Mouse (Mus musculus): Measurements from ENCODE around the gene Vmn1r210. TPM values are rescaled to one million over a fixed set of nuclear protein-coding genes. Genes with fewer than 3 reads are reported as not detected.
"Not testable (repeated sequence)": the region's sequence is repeated elsewhere in the genome, so short reads cannot be mapped to it uniquely, and the experiment has no call there.

The Vmn1r210 gene
- total and polyA plus RNA-seq, 3 experiments = not detected

GRCm38 (mm10) chr13:22829395-22829794 is 1.8 kb downstream of the Vmn1r210 start:
- Histone ChIP-seq H3K4me2 (ENCODE audit: insufficient read depth, low read depth, poor library complexity, severe bottlenecking) (peak overlapping the region; percentile 29; the same call in 1 of the 2 replicates), H3K4me1 (ENCODE audit: control insufficient read depth in 1 of 2, insufficient read depth in 2 of 2) (peaks cover 4 to 17% of the 10 kb centered on the region in 2 experiments; a peak in 2 of 4 replicates)
- H3K27ac ChIP-seq (ENCODE audit: insufficient read depth, low read depth); dilution Hi-C loops (cut with MboI; ENCODE audit: extremely low pct_ligation_motif_present, extremely low pct_unique_long_range_greater_than_20kb, low sequenced_read_pairs); H3K27me3 ChIP-seq (replicated peaks); H3K79me2 ChIP-seq (replicated peaks; ENCODE audit: control insufficient read depth, extremely low read depth, insufficient read depth, poor library complexity, severe bottlenecking); H3K4me3 ChIP-seq (replicated peaks in 1 of 3; ENCODE audit: low read depth in 2 of 3, low read length in 2 of 3, poor library complexity in 1 of 3); DNase-seq (ENCODE audit: extremely low read depth); H3K9me3 ChIP-seq (replicated peaks; ENCODE audit: low read length); in situ Hi-C loops (cut with MboI; ENCODE audit: low pct_ligation_motif_present, low pct_unique_long_range_greater_than_20kb, low sequenced_read_pairs); H3K9ac ChIP-seq (ENCODE audit: insufficient read depth, low read depth); H3K36me3 ChIP-seq (replicated peaks in 1 of 2; ENCODE audit: control insufficient read depth in 1 of 2, insufficient read depth in 1 of 2, low read length in 1 of 2): not testable (repeated sequence)
- TF ChIP-seq MAX (IDR thresholded peaks at IDR 0.05; ENCODE audit: low read length) (0 out of 2 replicates have a peak, but pooled peaks have one; percentile 21), CHD2 (IDR thresholded peaks at IDR 0.05; ENCODE audit: low read length) (peak; percentile 15; the same call in 1 of the 2 replicates), BHLHE40 (IDR thresholded peaks at IDR 0.05; ENCODE audit: low read depth, low read length) (peak; percentile 52)

- H3K4me3 ChIP-seq (replicated peaks in 1 of 3; ENCODE audit: low read depth in 2 of 3, low read length in 2 of 3, poor library complexity in 1 of 3); H3K4me1 ChIP-seq (ENCODE audit: control insufficient read depth in 1 of 2, insufficient read depth in 2 of 2); dilution Hi-C loops (cut with MboI; ENCODE audit: extremely low pct_ligation_motif_present, extremely low pct_unique_long_range_greater_than_20kb, low sequenced_read_pairs); DNase-seq (ENCODE audit: extremely low read depth); H3K9ac ChIP-seq (ENCODE audit: insufficient read depth, low read depth); H3K27ac ChIP-seq (ENCODE audit: insufficient read depth, low read depth); H3K4me2 ChIP-seq (ENCODE audit: insufficient read depth, low read depth, poor library complexity, severe bottlenecking); H3K79me2 ChIP-seq (replicated peaks; ENCODE audit: control insufficient read depth, extremely low read depth, insufficient read depth, poor library complexity, severe bottlenecking); H3K36me3 ChIP-seq (replicated peaks in 1 of 2; ENCODE audit: control insufficient read depth in 1 of 2, insufficient read depth in 1 of 2, low read length in 1 of 2); in situ Hi-C loops (cut with MboI; ENCODE audit: low pct_ligation_motif_present, low pct_unique_long_range_greater_than_20kb, low sequenced_read_pairs); H3K27me3 ChIP-seq (replicated peaks); H3K9me3 ChIP-seq (replicated peaks; ENCODE audit: low read length): not testable (repeated sequence)
Measured at GRCm38 (mm10) chr13:22821601-22822000, 9.5 kb downstream of the Vmn1r210 start.

- H3K9ac ChIP-seq (ENCODE audit: insufficient read depth, low read depth); dilution Hi-C loops (cut with MboI; ENCODE audit: extremely low pct_ligation_motif_present, extremely low pct_unique_long_range_greater_than_20kb, low sequenced_read_pairs); H3K27ac ChIP-seq (ENCODE audit: insufficient read depth, low read depth): not testable (repeated sequence)
Measured at GRCm38 (mm10) chr13:22809582-22809981, 21.6 kb downstream of the Vmn1r210 start, which contains the start of gene Vmn1r209. Gene Vmn1r209 (minus strand): TSS chr13:22809682.

GRCm38 (mm10) chr13:22788096-22788495 is 43.1 kb downstream of the Vmn1r210 start:
- H3K4me3 ChIP-seq (replicated peaks in 1 of 3; ENCODE audit: low read depth in 2 of 3, low read length in 2 of 3, poor library complexity in 1 of 3); H3K36me3 ChIP-seq (replicated peaks in 1 of 2; ENCODE audit: control insufficient read depth in 1 of 2, insufficient read depth in 1 of 2, low read length in 1 of 2); in situ Hi-C loops (cut with MboI; ENCODE audit: low pct_ligation_motif_present, low pct_unique_long_range_greater_than_20kb, low sequenced_read_pairs); H3K79me2 ChIP-seq (replicated peaks; ENCODE audit: control insufficient read depth, extremely low read depth, insufficient read depth, poor library complexity, severe bottlenecking); dilution Hi-C loops (cut with MboI; ENCODE audit: extremely low pct_ligation_motif_present, extremely low pct_unique_long_range_greater_than_20kb, low sequenced_read_pairs); DNase-seq (ENCODE audit: extremely low read depth); H3K9ac ChIP-seq (ENCODE audit: insufficient read depth, low read depth); H3K4me1 ChIP-seq (ENCODE audit: control insufficient read depth in 1 of 2, insufficient read depth in 2 of 2); H3K9me3 ChIP-seq (replicated peaks; ENCODE audit: low read length); H3K4me2 ChIP-seq (ENCODE audit: insufficient read depth, low read depth, poor library complexity, severe bottlenecking); H3K27me3 ChIP-seq (replicated peaks); H3K27ac ChIP-seq (ENCODE audit: insufficient read depth, low read depth): not testable (repeated sequence)

More at GRCm38 (mm10) chr13:22809582-22809981, 21.6 kb downstream of the Vmn1r210 start, which contains the start of gene Vmn1r209:
- DNase-seq (ENCODE audit: extremely low read depth); H3K4me2 ChIP-seq (ENCODE audit: insufficient read depth, low read depth, poor library complexity, severe bottlenecking); H3K9me3 ChIP-seq (replicated peaks; ENCODE audit: low read length); in situ Hi-C loops (cut with MboI; ENCODE audit: low pct_ligation_motif_present, low pct_unique_long_range_greater_than_20kb, low sequenced_read_pairs); H3K79me2 ChIP-seq (replicated peaks; ENCODE audit: control insufficient read depth, extremely low read depth, insufficient read depth, poor library complexity, severe bottlenecking); H3K36me3 ChIP-seq (replicated peaks in 1 of 2; ENCODE audit: control insufficient read depth in 1 of 2, insufficient read depth in 1 of 2, low read length in 1 of 2); H3K4me1 ChIP-seq (ENCODE audit: control insufficient read depth in 1 of 2, insufficient read depth in 2 of 2); H3K4me3 ChIP-seq (replicated peaks in 1 of 3; ENCODE audit: low read depth in 2 of 3, low read length in 2 of 3, poor library complexity in 1 of 3); H3K27me3 ChIP-seq (replicated peaks): not testable (repeated sequence)

- H3K9ac ChIP-seq (ENCODE audit: insufficient read depth, low read depth); H3K4me3 ChIP-seq (replicated peaks in 1 of 3; ENCODE audit: low read depth in 2 of 3, low read length in 2 of 3, poor library complexity in 1 of 3); H3K4me1 ChIP-seq (ENCODE audit: control insufficient read depth in 1 of 2, insufficient read depth in 2 of 2); H3K27me3 ChIP-seq (replicated peaks); in situ Hi-C loops (cut with MboI; ENCODE audit: low pct_ligation_motif_present, low pct_unique_long_range_greater_than_20kb, low sequenced_read_pairs); DNase-seq (ENCODE audit: extremely low read depth); H3K79me2 ChIP-seq (replicated peaks; ENCODE audit: control insufficient read depth, extremely low read depth, insufficient read depth, poor library complexity, severe bottlenecking); H3K27ac ChIP-seq (ENCODE audit: insufficient read depth, low read depth); H3K36me3 ChIP-seq (replicated peaks in 1 of 2; ENCODE audit: control insufficient read depth in 1 of 2, insufficient read depth in 1 of 2, low read length in 1 of 2); H3K9me3 ChIP-seq (replicated peaks; ENCODE audit: low read length); H3K4me2 ChIP-seq (ENCODE audit: insufficient read depth, low read depth, poor library complexity, severe bottlenecking); dilution Hi-C loops (cut with MboI; ENCODE audit: extremely low pct_ligation_motif_present, extremely low pct_unique_long_range_greater_than_20kb, low sequenced_read_pairs): not testable (repeated sequence)
Measured at GRCm38 (mm10) chr13:22784159-22784558, 47.0 kb downstream of the Vmn1r210 start.

GRCm38 (mm10) chr13:22777300-22777699 is 53.8 kb downstream of the Vmn1r210 start, which contains the start of gene Vmn1r208:
Gene Vmn1r208 (minus strand): TSS chr13:22777400.
- dilution Hi-C loops (cut with MboI; ENCODE audit: extremely low pct_ligation_motif_present, extremely low pct_unique_long_range_greater_than_20kb, low sequenced_read_pairs); DNase-seq (ENCODE audit: extremely low read depth); H3K9me3 ChIP-seq (replicated peaks; ENCODE audit: low read length); H3K79me2 ChIP-seq (replicated peaks; ENCODE audit: control insufficient read depth, extremely low read depth, insufficient read depth, poor library complexity, severe bottlenecking); H3K4me2 ChIP-seq (ENCODE audit: insufficient read depth, low read depth, poor library complexity, severe bottlenecking); H3K36me3 ChIP-seq (replicated peaks in 1 of 2; ENCODE audit: control insufficient read depth in 1 of 2, insufficient read depth in 1 of 2, low read length in 1 of 2); H3K27ac ChIP-seq (ENCODE audit: insufficient read depth, low read depth); H3K4me1 ChIP-seq (ENCODE audit: control insufficient read depth in 1 of 2, insufficient read depth in 2 of 2); H3K4me3 ChIP-seq (replicated peaks in 1 of 3; ENCODE audit: low read depth in 2 of 3, low read length in 2 of 3, poor library complexity in 1 of 3); in situ Hi-C loops (cut with MboI; ENCODE audit: low pct_ligation_motif_present, low pct_unique_long_range_greater_than_20kb, low sequenced_read_pairs); H3K27me3 ChIP-seq (replicated peaks); H3K9ac ChIP-seq (ENCODE audit: insufficient read depth, low read depth): not testable (repeated sequence)

All from CH12.LX (cell line).